Mouse (Mus musculus) lung, embryonic 16.5 days (tissue): ENCODE data around the gene Cltc. TPM values are rescaled to one million over a fixed set of nuclear protein-coding genes. Genes with fewer than 3 reads are reported as not detected.

Source experiments
- ATAC-seq: fragments of 200-750 bp; cut with Nextera tagmentation; 2 replicates; pipeline ENCODE4 v1.8.0; 2017; ENCODE audit warnings: low read depth, mild to moderate bottlenecking, moderate library complexity
- H3K27ac ChIP-seq: fragments of 300-500 bp; sonication (generic); 2 replicates; pipeline ENCODE4 v1.5.1; 2014; ENCODE audit warnings: mild to moderate bottlenecking, control low read depth, low read length
- H3K27me3 ChIP-seq: fragments of 300-500 bp; sonication (generic); 2 replicates; pipeline ENCODE4 v1.6.1; 2014; ENCODE audit warnings: low read depth, low read length, mixed read lengths; ENCODE audit not compliant: control insufficient read depth, insufficient read depth
- H3K36me3 ChIP-seq: fragments of 300-500 bp; sonication (generic); 2 replicates; pipeline ENCODE4 v1.6.1; 2014; ENCODE audit warnings: low read length; ENCODE audit not compliant: control insufficient read depth, insufficient read depth
- H3K4me1 ChIP-seq: fragments of 300-500 bp; sonication (generic); replicated peaks from 2 replicates; pipeline ENCODE4 v1.6.1; 2014; ENCODE audit warnings: low read length, mixed read lengths; ENCODE audit not compliant: control insufficient read depth, insufficient read depth
- H3K4me2 ChIP-seq: fragments of 300-500 bp; sonication (generic); 2 replicates; pipeline ENCODE4 v1.6.1; 2014; ENCODE audit warnings: low read depth, low read length, control low read depth
- H3K4me3 ChIP-seq: fragments of 300-500 bp; sonication (generic); 2 replicates; pipeline ENCODE4 v1.5.1; 2014; ENCODE audit warnings: mild to moderate bottlenecking, low read length, control low read depth
- H3K9ac ChIP-seq: fragments of 300-500 bp; sonication (generic); 2 replicates; pipeline ENCODE4 v1.6.1; 2014; ENCODE audit warnings: low read length, control low read depth
- H3K9me3 ChIP-seq: fragments of 300-500 bp; sonication (generic); 2 replicates; pipeline ENCODE4 v1.6.1; 2016; ENCODE audit warnings: low read length; ENCODE audit not compliant: control insufficient read depth
- WGBS: fragments of 180-500 bp; shearing (Covaris S2); extraction: QIAGEN DNeasy Blood & Tissue Kit; methylation state at CpG from one replicate; pipeline ENCODE4 v1.1.7; 2014; 5-methylcytosine and 5-hydroxymethylcytosine counted together
- polyA plus RNA-seq: library from polyadenylated mRNA; unstranded; fragments of >200 nt; fragmentation: Nextera tagmentation; extraction: Ambion mirVana; gene quantifications from 2 replicates; pipeline ENCODE4 v1.2.1, GENCODE M21; 2015

Gene Cltc
- polyA plus RNA-seq, 1 experiment from 2014 or later: 134 TPM

GRCm38 (mm10) chr11:86662986-86663895 is 94.1 kb downstream of the Cltc start:
- H3K36me3 ChIP-seq: peaks cover 3% of the 10 kb centered on the region

GRCm38 (mm10) chr11:86657863-86658262 is 99.5 kb downstream of the Cltc start:
- H3K4me3 ChIP-seq: no peak overlapping the region
- no peak for ATAC-seq
- H3K4me1 ChIP-seq: no peaks in the 10 kb centered on the region
- no peak overlapping the region for H3K4me2 ChIP-seq
- no peaks in the 10 kb centered on the region for H3K27me3 ChIP-seq
- no peaks in the 10 kb centered on the region; the same call in 1 of the 2 replicates for H3K36me3 ChIP-seq
- H3K27ac ChIP-seq: no peak overlapping the region
- no peak overlapping the region for H3K9ac ChIP-seq
- no peaks in the 10 kb centered on the region for H3K9me3 ChIP-seq

More at GRCm38 (mm10) chr11:86662986-86663895, 94.1 kb downstream of the Cltc start:
- H3K4me2 ChIP-seq: no peak overlapping the region
- no peaks in the 10 kb centered on the region for H3K9me3 ChIP-seq
- H3K27ac ChIP-seq: no peak overlapping the region
- 86% methylated on average over 8 of the region's 8 CpGs for WGBS
- no peak overlapping the region for H3K4me3 ChIP-seq
- no peak for ATAC-seq
- H3K4me1 ChIP-seq: no peaks in the 10 kb centered on the region
- no peaks in the 10 kb centered on the region for H3K27me3 ChIP-seq
- no peak overlapping the region for H3K9ac ChIP-seq

- H3K4me1 ChIP-seq: no peaks in the 10 kb centered on the region
- WGBS: 68% methylated on average over 4 of the region's 4 CpGs
- no peak overlapping the region for H3K9ac ChIP-seq
- no peak overlapping the region for H3K4me3 ChIP-seq
- H3K27me3 ChIP-seq: no peaks in the 10 kb centered on the region
- H3K27ac ChIP-seq: no peak overlapping the region
- no peak overlapping the region for H3K4me2 ChIP-seq
- H3K36me3 ChIP-seq: no peaks in the 10 kb centered on the region
- no peaks in the 10 kb centered on the region for H3K9me3 ChIP-seq
- ATAC-seq: no peak
These were observed 100.4 kb downstream of the Cltc start for GRCm38 (mm10) chr11:86656849-86657567.

GRCm38 (mm10) chr11:86655671-86656070 is 101.7 kb downstream of the Cltc start:
- ATAC-seq: 0 out of 2 replicates have a peak, but pooled peaks have one; percentile 45
- H3K9ac ChIP-seq: no peak overlapping the region
- WGBS: 6% methylated on average over 1 of the region's 1 CpGs
- no peak overlapping the region for H3K4me3 ChIP-seq
- no peaks in the 10 kb centered on the region for H3K9me3 ChIP-seq
- no peaks in the 10 kb centered on the region for H3K4me1 ChIP-seq
- H3K4me2 ChIP-seq: no peak overlapping the region
- H3K27ac ChIP-seq: no peak overlapping the region
- H3K27me3 ChIP-seq: no peaks in the 10 kb centered on the region
- no peaks in the 10 kb centered on the region for H3K36me3 ChIP-seq

- H3K27ac ChIP-seq: no peak overlapping the region
- 78% methylated on average over 4 of the region's 4 CpGs for WGBS
- no peaks in the 10 kb centered on the region for H3K4me1 ChIP-seq
These were observed 103.3 kb downstream of the Cltc start for GRCm38 (mm10) chr11:86654096-86654495.

GRCm38 (mm10) chr11:86653446-86653845 is 103.9 kb downstream of the Cltc start:
- no peak overlapping the region for H3K27ac ChIP-seq
- no peaks in the 10 kb centered on the region for H3K36me3 ChIP-seq
- ATAC-seq: no peak

More at GRCm38 (mm10) chr11:86654096-86654495, 103.3 kb downstream of the Cltc start:
- no peak for ATAC-seq
- no peak overlapping the region for H3K9ac ChIP-seq
- H3K9me3 ChIP-seq: no peaks in the 10 kb centered on the region
- no peaks in the 10 kb centered on the region for H3K27me3 ChIP-seq
- H3K4me2 ChIP-seq: no peak overlapping the region
- H3K4me3 ChIP-seq: no peak overlapping the region
- no peaks in the 10 kb centered on the region for H3K36me3 ChIP-seq

GRCm38 (mm10) chr11:86652578-86652979 is 104.8 kb downstream of the Cltc start:
- Histone ChIP-seq H3K27me3 (no peaks in the 10 kb centered on the region), H3K36me3 (no peaks in the 10 kb centered on the region), H3K27ac (no peak overlapping the region), H3K9ac (no peak overlapping the region), H3K9me3 (no peaks in the 10 kb centered on the region), H3K4me1 (0 out of 2 replicates have a peak, but pooled peaks cover 3% of the 10 kb centered on the region), H3K4me2 (no peak overlapping the region), H3K4me3 (no peak overlapping the region)
- ATAC-seq: no peak
- 67% methylated on average over 4 of the region's 4 CpGs for WGBS

More at GRCm38 (mm10) chr11:86653446-86653845, 103.9 kb downstream of the Cltc start:
- Histone ChIP-seq H3K9ac (no peak overlapping the region), H3K4me3 (no peak overlapping the region), H3K4me1 (no peaks in the 10 kb centered on the region), H3K4me2 (no peak overlapping the region), H3K9me3 (no peaks in the 10 kb centered on the region), H3K27me3 (no peaks in the 10 kb centered on the region)
- WGBS: 26% methylated on average over 3 of the region's 3 CpGs

GRCm38 (mm10) chr11:86650676-86651075 is 106.7 kb downstream of the Cltc start:
- WGBS: 50% methylated on average over 6 of the region's 6 CpGs
- H3K27ac ChIP-seq: no peak overlapping the region

GRCm38 (mm10) chr11:86649542-86649941 is 107.8 kb downstream of the Cltc start:
- ATAC-seq: no peak
- H3K9me3 ChIP-seq: no peaks in the 10 kb centered on the region
- H3K4me2 ChIP-seq: no peak overlapping the region
- 74% methylated on average over 1 of the region's 1 CpGs for WGBS
- H3K9ac ChIP-seq: no peak overlapping the region
- H3K4me3 ChIP-seq: no peak overlapping the region
- H3K4me1 ChIP-seq: 0 out of 2 replicates have a peak, but pooled peaks cover 6% of the 10 kb centered on the region
- no peaks in the 10 kb centered on the region for H3K27me3 ChIP-seq
- H3K36me3 ChIP-seq: no peaks in the 10 kb centered on the region
- H3K27ac ChIP-seq: no peak overlapping the region

More at GRCm38 (mm10) chr11:86650676-86651075, 106.7 kb downstream of the Cltc start:
- Histone ChIP-seq H3K4me1 (0 out of 2 replicates have a peak, but pooled peaks cover 6% of the 10 kb centered on the region), H3K4me2 (no peak overlapping the region), H3K36me3 (no peaks in the 10 kb centered on the region), H3K27me3 (no peaks in the 10 kb centered on the region), H3K9me3 (no peaks in the 10 kb centered on the region), H3K9ac (peak overlapping the region; percentile 14; the same call in 1 of the 2 replicates), H3K4me3 (no peak overlapping the region)
- no peak for ATAC-seq
